Mouse (Mus musculus): Measurements from ENCODE around the gene Gal. TPM values are rescaled to one million over a fixed set of nuclear protein-coding genes. Genes with fewer than 3 reads are reported as not detected.

Gene Gal
- polyA plus RNA-seq, 1 experiment from 2014 or later, result 25.3 TPM

- H3K9me3 ChIP-seq (ENCODE audit: control insufficient read depth, low read length), result no peaks in the 10 kb centered on the region
- H3K9ac ChIP-seq (ENCODE audit: low read depth, low read length), result no peak overlapping the region
- no peak overlapping the region for H3K4me3 ChIP-seq (ENCODE audit: low read length)
- H3K4me2 ChIP-seq (ENCODE audit: low read length), result no peak overlapping the region
- WGBS, result 39% methylated on average over 4 of the region's 4 CpGs
- 0 out of 2 replicates have a peak, but pooled peaks cover 4% of the 10 kb centered on the region for H3K36me3 ChIP-seq (ENCODE audit: control insufficient read depth, insufficient read depth, low read length)
- no peak for ATAC-seq
- H3K4me1 ChIP-seq (ENCODE audit: control insufficient read depth, insufficient read depth, low read depth, low read length), result no peaks in the 10 kb centered on the region
- H3K27me3 ChIP-seq (replicated peaks; ENCODE audit: control insufficient read depth, insufficient read depth, low read length), result no peaks in the 10 kb centered on the region
- no peak overlapping the region for H3K27ac ChIP-seq (ENCODE audit: low read depth, low read length)
Measured at GRCm38 (mm10) chr19:3376966-3377715, 37.2 kb downstream of the Gal start.

- Histone ChIP-seq H3K36me3 (ENCODE audit: control insufficient read depth, insufficient read depth, low read length) (0 out of 2 replicates have a peak, but pooled peaks cover 4% of the 10 kb centered on the region), H3K27ac (ENCODE audit: low read depth, low read length) (no peak overlapping the region), H3K4me3 (ENCODE audit: low read length) (no peak overlapping the region), H3K27me3 (replicated peaks; ENCODE audit: control insufficient read depth, insufficient read depth, low read length) (no peaks in the 10 kb centered on the region), H3K9me3 (ENCODE audit: control insufficient read depth, low read length) (no peaks in the 10 kb centered on the region), H3K9ac (ENCODE audit: low read depth, low read length) (no peak overlapping the region), H3K4me1 (ENCODE audit: control insufficient read depth, insufficient read depth, low read depth, low read length) (no peaks in the 10 kb centered on the region), H3K4me2 (ENCODE audit: low read length) (no peak overlapping the region)
- WGBS, result 62% methylated on average over 7 of the region's 7 CpGs
- ATAC-seq, result no peak
Measured at GRCm38 (mm10) chr19:3375945-3376495, 38.3 kb downstream of the Gal start.

GRCm38 (mm10) chr19:3374028-3374427, 40.3 kb downstream of the Gal start:
- no peak for ATAC-seq
- no peaks in the 10 kb centered on the region for H3K9me3 ChIP-seq (ENCODE audit: control insufficient read depth, low read length)
- H3K27ac ChIP-seq (ENCODE audit: low read depth, low read length), result no peak overlapping the region
- H3K4me2 ChIP-seq (ENCODE audit: low read length), result no peak overlapping the region
- no peaks in the 10 kb centered on the region for H3K4me1 ChIP-seq (ENCODE audit: control insufficient read depth, insufficient read depth, low read depth, low read length)
- no peaks in the 10 kb centered on the region for H3K27me3 ChIP-seq (replicated peaks; ENCODE audit: control insufficient read depth, insufficient read depth, low read length)
- WGBS, result 73% methylated on average over 2 of the region's 2 CpGs
- no peaks in the 10 kb centered on the region for H3K36me3 ChIP-seq (ENCODE audit: control insufficient read depth, insufficient read depth, low read length)
- H3K4me3 ChIP-seq (ENCODE audit: low read length), result no peak overlapping the region
- no peak overlapping the region for H3K9ac ChIP-seq (ENCODE audit: low read depth, low read length)

- 67% methylated on average over 12 of the region's 12 CpGs for WGBS
- H3K27me3 ChIP-seq (replicated peaks; ENCODE audit: control insufficient read depth, insufficient read depth, low read length), result no peaks in the 10 kb centered on the region
- H3K9me3 ChIP-seq (ENCODE audit: control insufficient read depth, low read length), result no peaks in the 10 kb centered on the region
- no peak overlapping the region for H3K4me3 ChIP-seq (ENCODE audit: low read length)
- H3K4me1 ChIP-seq (ENCODE audit: control insufficient read depth, insufficient read depth, low read depth, low read length), result no peaks in the 10 kb centered on the region
- no peak for ATAC-seq
- H3K27ac ChIP-seq (ENCODE audit: low read depth, low read length), result no peak overlapping the region
- H3K36me3 ChIP-seq (ENCODE audit: control insufficient read depth, insufficient read depth, low read length), result no peaks in the 10 kb centered on the region
- no peak overlapping the region for H3K4me2 ChIP-seq (ENCODE audit: low read length)
- no peak overlapping the region for H3K9ac ChIP-seq (ENCODE audit: low read depth, low read length)
Measured at GRCm38 (mm10) chr19:3373380-3373779, 41.0 kb downstream of the Gal start.

- Histone ChIP-seq H3K4me1 (ENCODE audit: control insufficient read depth, insufficient read depth, low read depth, low read length) (no peaks in the 10 kb centered on the region), H3K27me3 (replicated peaks; ENCODE audit: control insufficient read depth, insufficient read depth, low read length) (no peaks in the 10 kb centered on the region), H3K27ac (ENCODE audit: low read depth, low read length) (no peak overlapping the region), H3K4me2 (ENCODE audit: low read length) (no peak overlapping the region), H3K4me3 (ENCODE audit: low read length) (no peak overlapping the region), H3K36me3 (ENCODE audit: control insufficient read depth, insufficient read depth, low read length) (no peaks in the 10 kb centered on the region), H3K9ac (ENCODE audit: low read depth, low read length) (no peak overlapping the region), H3K9me3 (ENCODE audit: control insufficient read depth, low read length) (no peaks in the 10 kb centered on the region)
- ATAC-seq, result no peak
- 86% methylated on average over 3 of the region's 3 CpGs for WGBS
Measured at GRCm38 (mm10) chr19:3368276-3368675, 46.1 kb downstream of the Gal start.

GRCm38 (mm10) chr19:3365089-3365488, 49.3 kb downstream of the Gal start:
- ATAC-seq, result no peak
- WGBS, result 97% methylated on average over 3 of the region's 3 CpGs
- H3K27ac ChIP-seq (ENCODE audit: low read depth, low read length), result no peak overlapping the region
- H3K9me3 ChIP-seq (ENCODE audit: control insufficient read depth, low read length), result no peaks in the 10 kb centered on the region
- no peak overlapping the region for H3K9ac ChIP-seq (ENCODE audit: low read depth, low read length)
- no peak overlapping the region for H3K4me3 ChIP-seq (ENCODE audit: low read length)
- H3K4me1 ChIP-seq (ENCODE audit: control insufficient read depth, insufficient read depth, low read depth, low read length), result no peaks in the 10 kb centered on the region
- no peaks in the 10 kb centered on the region for H3K36me3 ChIP-seq (ENCODE audit: control insufficient read depth, insufficient read depth, low read length)
- H3K4me2 ChIP-seq (ENCODE audit: low read length), result no peak overlapping the region
- no peaks in the 10 kb centered on the region for H3K27me3 ChIP-seq (replicated peaks; ENCODE audit: control insufficient read depth, insufficient read depth, low read length)

- Histone ChIP-seq H3K27ac (ENCODE audit: low read depth, low read length) (no peak overlapping the region), H3K4me2 (ENCODE audit: low read length) (no peak overlapping the region), H3K9ac (ENCODE audit: low read depth, low read length) (no peak overlapping the region), H3K4me3 (ENCODE audit: low read length) (no peak overlapping the region), H3K36me3 (ENCODE audit: control insufficient read depth, insufficient read depth, low read length) (no peaks in the 10 kb centered on the region), H3K9me3 (ENCODE audit: control insufficient read depth, low read length) (no peaks in the 10 kb centered on the region), H3K27me3 (replicated peaks; ENCODE audit: control insufficient read depth, insufficient read depth, low read length) (no peaks in the 10 kb centered on the region), H3K4me1 (ENCODE audit: control insufficient read depth, insufficient read depth, low read depth, low read length) (no peaks in the 10 kb centered on the region)
- no peak for ATAC-seq
- WGBS, result 77% methylated on average over 4 of the region's 4 CpGs
Measured at GRCm38 (mm10) chr19:3363510-3363909, 50.8 kb downstream of the Gal start.

Other genes with a start within 250 kb of the Gal start
- gene Mrpl21, start 131.6 kb downstream of the Gal start, polyA plus RNA-seq (2015; fragmentation: Nextera tagmentation; extraction: Ambion mirVana), result 96.4 and 97.4 TPM in 2 replicates
- gene Ighmbp2, start 131.5 kb downstream of the Gal start, polyA plus RNA-seq (2015; fragmentation: Nextera tagmentation; extraction: Ambion mirVana), result 10.0 and 11.5 TPM in 2 replicates
- gene Cpt1a, start 92.2 kb downstream of the Gal start, polyA plus RNA-seq (2015; fragmentation: Nextera tagmentation; extraction: Ambion mirVana), result 17.6 and 22.4 TPM in 2 replicates
- gene Tesmin, start 25.7 kb downstream of the Gal start, polyA plus RNA-seq (2015; fragmentation: Nextera tagmentation; extraction: Ambion mirVana), result 0.36 and 0.44 TPM in 2 replicates
- 49.7 and 56.5 TPM in 2 replicates for gene Ppp6r3, start 161.2 kb upstream of the Gal start, polyA plus RNA-seq (2015; fragmentation: Nextera tagmentation; extraction: Ambion mirVana)